Mouse (Mus musculus) G1E (cell line): ENCODE results near the gene Mpig6b.

Experiments used
- CTCF ChIP-seq: IDR thresholded peaks from 2 replicates; pipeline ENCODE4 v1.5.1; 2012; ENCODE audit warnings: low read depth, low read length, inconsistent platforms, mixed read lengths
- GATA1 ChIP-seq: IDR thresholded peaks from 2 replicates; pipeline ENCODE4 v1.6.1; 2012; ENCODE audit warnings: borderline replicate concordance, low read length, inconsistent platforms, mixed read lengths

DNA sequence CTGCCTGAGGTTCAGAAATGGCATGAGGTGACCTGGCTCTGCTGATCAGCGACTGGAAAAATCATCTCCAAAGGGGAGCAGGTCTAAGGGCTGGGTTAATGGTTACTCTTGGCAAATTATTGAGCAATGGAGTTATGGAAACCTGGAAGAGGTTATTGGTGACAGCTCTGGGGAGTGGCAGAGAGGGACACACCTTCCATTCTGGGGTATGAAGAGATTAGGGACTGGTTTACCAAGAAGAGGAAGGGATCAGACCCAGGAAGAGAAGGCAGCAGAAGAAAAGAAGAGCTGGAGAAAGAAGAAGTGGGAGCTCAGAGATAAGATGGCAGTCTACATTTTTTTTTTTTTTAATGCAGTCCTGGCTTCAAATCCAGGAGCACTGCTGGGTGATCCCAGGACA lies 18.3 kb downstream of the Mpig6b start:
- TF ChIP-seq GATA1 (no peak), CTCF (no peak)
